Mouse (Mus musculus) heart, postnatal 0 days (tissue): ENCODE results near the gene Malsu1. TPM values are rescaled to one million over a fixed set of nuclear protein-coding genes. Genes with fewer than 3 reads are reported as not detected.

ENCODE experiments used
- ATAC-seq: fragments of 200-750 bp; cut with Nextera tagmentation; 2 replicates; pipeline ENCODE4 v1.8.0; 2017; ENCODE audit warnings: low read depth, moderate number of reproducible peaks, moderate library complexity; ENCODE audit not compliant: insufficient read depth
- DNase-seq: peaks from one replicate; pipeline ENCODE4 v3.0.0-alpha.2; 2016; ENCODE audit warnings: low spot score
- H3K27ac ChIP-seq: fragments of 300-500 bp; sonication (generic); 2 replicates; pipeline ENCODE4 v1.5.1; 2014; ENCODE audit warnings: low read depth, mild to moderate bottlenecking
- H3K27me3 ChIP-seq: fragments of 300-500 bp; sonication (generic); 2 replicates; pipeline ENCODE4 v1.6.1; 2014; ENCODE audit warnings: low read length, mixed read lengths; ENCODE audit not compliant: control insufficient read depth, insufficient read depth
- H3K36me3 ChIP-seq: fragments of 300-500 bp; sonication (generic); replicated peaks from 2 replicates; pipeline ENCODE4 v1.6.1; 2014; ENCODE audit warnings: low read length, mixed read lengths; ENCODE audit not compliant: control insufficient read depth, insufficient read depth
- H3K4me1 ChIP-seq: fragments of 300-500 bp; sonication (generic); 2 replicates; pipeline ENCODE4 v1.6.1; 2014; ENCODE audit warnings: antibody characterized with exemption; ENCODE audit not compliant: control insufficient read depth, insufficient read depth
- H3K4me2 ChIP-seq: fragments of 300-500 bp; sonication (generic); 2 replicates; pipeline ENCODE4 v1.6.1; 2014; ENCODE audit warnings: low read depth, mild to moderate bottlenecking, low read length, moderate library complexity
- H3K4me3 ChIP-seq: fragments of 300-500 bp; sonication (generic); 2 replicates; pipeline ENCODE4 v1.5.1; 2014; ENCODE audit warnings: low read depth, low read length
- H3K9ac ChIP-seq: fragments of 300-500 bp; sonication (generic); replicated peaks from 2 replicates; pipeline ENCODE4 v1.6.1; 2014; ENCODE audit warnings: low read depth, low read length, mixed read lengths
- H3K9me3 ChIP-seq: fragments of 300-500 bp; sonication (generic); replicated peaks from 2 replicates; pipeline ENCODE4 v1.6.1; 2016; ENCODE audit warnings: low read length; ENCODE audit not compliant: control insufficient read depth
- CTCF ChIP-seq: IDR thresholded peaks from 2 replicates; pipeline ENCODE4 v1.5.1; 2016; ENCODE audit warnings: antibody characterized with exemption, control low read depth, low read depth
- EP300 ChIP-seq: IDR thresholded peaks from 2 replicates; pipeline ENCODE4 v1.6.1; 2016; ENCODE audit warnings: antibody characterized with exemption, low read depth
- WGBS: fragments of 180-500 bp; shearing (Covaris S2); extraction: QIAGEN DNeasy Blood & Tissue Kit; methylation state at CpG from one replicate; pipeline ENCODE4 v1.1.7; 2014; 5-methylcytosine and 5-hydroxymethylcytosine counted together
- polyA plus RNA-seq: library from polyadenylated mRNA; unstranded; fragments of >200 nt; fragmentation: Nextera tagmentation; extraction: Ambion mirVana; gene quantifications from 2 replicates; pipeline ENCODE4 v1.2.1, GENCODE M21; 2015
- total RNA-seq: library from RNA; depleted of rRNA; stranded (reverse); fragments of >200 nt; gene quantifications from 2 replicates; pipeline ENCODE4 v1.2.3, GENCODE M21; 2014; ENCODE audit warnings: low replicate concordance

Gene Malsu1
- total and polyA plus RNA-seq, 2 experiments from 2014 or later = 35.3 to 97.6 TPM

- Histone ChIP-seq H3K36me3 (peaks cover 19% of the 10 kb centered on the region), H3K27me3 (no peaks in the 10 kb centered on the region), H3K4me1 (peaks cover 9% of the 10 kb centered on the region; the same call in 1 of the 2 replicates), H3K27ac (no peak overlapping the region), H3K9me3 (no peaks in the 10 kb centered on the region), H3K4me3 (no peak overlapping the region), H3K9ac (no peak overlapping the region), H3K4me2 (no peak overlapping the region)
- 86% methylated on average over 1 of the region's 1 CpGs for WGBS
- DNase-seq (no peak), ATAC-seq (no peak)
- TF ChIP-seq EP300 (no peak), CTCF (no peak)
These were observed 5.7 kb downstream of the Malsu1 start for GRCm38 (mm10) chr6:49079313-49079712.

GRCm38 (mm10) chr6:49083008-49083407 lies 9.4 kb downstream of the Malsu1 start:
- Histone ChIP-seq H3K4me2 (no peak overlapping the region), H3K4me3 (no peak overlapping the region), H3K27ac (no peak overlapping the region), H3K9ac (no peak overlapping the region), H3K4me1 (no peaks in the 10 kb centered on the region), H3K27me3 (no peaks in the 10 kb centered on the region), H3K36me3 (peaks cover 47% of the 10 kb centered on the region), H3K9me3 (no peaks in the 10 kb centered on the region)
- DNase-seq (no peak), ATAC-seq (no peak)
- TF ChIP-seq EP300 (no peak), CTCF (no peak)
- 89% methylated on average over 4 of the region's 4 CpGs for WGBS

- Histone ChIP-seq H3K4me2 (no peak overlapping the region), H3K9ac (no peak overlapping the region), H3K9me3 (no peaks in the 10 kb centered on the region), H3K36me3 (peaks cover 42% of the 10 kb centered on the region), H3K27me3 (no peaks in the 10 kb centered on the region), H3K4me3 (no peak overlapping the region), H3K27ac (no peak overlapping the region), H3K4me1 (peaks cover 30% of the 10 kb centered on the region)
- no peak for DNase-seq
- WGBS = 88% methylated on average over 10 of the region's 10 CpGs
- ATAC-seq = no peak
- TF ChIP-seq CTCF (no peak), EP300 (no peak)
These were observed 21.4 kb downstream of the Malsu1 start for GRCm38 (mm10) chr6:49094968-49095367.

- Histone ChIP-seq H3K9ac (no peak overlapping the region), H3K9me3 (no peaks in the 10 kb centered on the region), H3K4me2 (peak overlapping the region; percentile 53), H3K27ac (peak overlapping the region; percentile 79), H3K27me3 (no peaks in the 10 kb centered on the region), H3K4me1 (peaks cover 37% of the 10 kb centered on the region), H3K4me3 (no peak overlapping the region), H3K36me3 (peaks cover 28% of the 10 kb centered on the region)
- no peak for TF ChIP-seq CTCF
- TF ChIP-seq EP300 = no peak
- peak; percentile 59 for ATAC-seq
- 38% methylated on average over 7 of the region's 7 CpGs for WGBS
- peak; percentile 66 for DNase-seq
These were observed 22.8 kb downstream of the Malsu1 start for GRCm38 (mm10) chr6:49096421-49096820.

- 10% methylated on average over 13 of the region's 13 CpGs for WGBS
- DNase-seq (peak; percentile 75), ATAC-seq (peak; percentile 70)
- H3K36me3 ChIP-seq = peaks cover 23% of the 10 kb centered on the region
- H3K9me3 ChIP-seq = no peaks in the 10 kb centered on the region
- H3K4me3 ChIP-seq = peak overlapping the region; percentile 23
- no peak overlapping the region for H3K9ac ChIP-seq
- peak overlapping the region; percentile 79 for H3K27ac ChIP-seq
- TF ChIP-seq CTCF (no peak), EP300 (no peak)
- H3K4me2 ChIP-seq = peak overlapping the region; percentile 53
- H3K4me1 ChIP-seq = peaks cover 37% of the 10 kb centered on the region
- H3K27me3 ChIP-seq = no peaks in the 10 kb centered on the region
These were observed 23.4 kb downstream of the Malsu1 start for GRCm38 (mm10) chr6:49096933-49097461.

GRCm38 (mm10) chr6:49097596-49098110 lies 24.1 kb downstream of the Malsu1 start:
- ATAC-seq (no peak), DNase-seq (no peak)
- no peaks in the 10 kb centered on the region for H3K9me3 ChIP-seq
- peaks cover 37% of the 10 kb centered on the region for H3K4me1 ChIP-seq
- TF ChIP-seq CTCF = no peak
- TF ChIP-seq EP300 = no peak
- WGBS = 57% methylated on average over 5 of the region's 5 CpGs
- peak overlapping the region; percentile 53 for H3K4me2 ChIP-seq
- peaks cover 18% of the 10 kb centered on the region for H3K36me3 ChIP-seq
- H3K27ac ChIP-seq = peak overlapping the region; percentile 79
- no peaks in the 10 kb centered on the region for H3K27me3 ChIP-seq
- no peak overlapping the region for H3K4me3 ChIP-seq
- no peak overlapping the region for H3K9ac ChIP-seq
